Mouse (Mus musculus): Measurements from ENCODE around the gene Lce1d. TPM values are rescaled to one million over a fixed set of nuclear protein-coding genes. Genes with fewer than 3 reads are reported as not detected.

Gene Lce1d
- not detected for total RNA-seq (2023)

DNA sequence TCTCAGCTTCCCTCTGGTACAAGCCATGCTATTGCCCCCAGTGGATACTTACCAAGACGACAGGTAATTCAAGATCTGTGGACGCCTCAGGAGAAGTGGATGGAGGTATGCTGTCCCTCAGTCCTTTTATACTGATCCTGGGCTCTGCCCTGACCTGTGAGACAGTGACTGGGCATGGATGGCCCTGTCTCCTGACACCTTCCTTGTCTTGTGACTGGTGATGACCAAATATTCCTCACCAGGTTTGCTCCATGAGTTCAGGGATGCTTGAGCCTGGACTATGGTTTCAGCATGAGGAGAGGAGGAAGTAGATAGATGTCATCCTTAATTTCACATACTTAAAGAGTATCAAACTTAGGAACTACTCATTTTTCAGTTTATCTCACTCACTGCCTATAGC is at the start of gene Lce1d:
TSS of gene Lce1d (minus strand) at position 101 of the 400 bp plus-strand sequence.

DNA sequence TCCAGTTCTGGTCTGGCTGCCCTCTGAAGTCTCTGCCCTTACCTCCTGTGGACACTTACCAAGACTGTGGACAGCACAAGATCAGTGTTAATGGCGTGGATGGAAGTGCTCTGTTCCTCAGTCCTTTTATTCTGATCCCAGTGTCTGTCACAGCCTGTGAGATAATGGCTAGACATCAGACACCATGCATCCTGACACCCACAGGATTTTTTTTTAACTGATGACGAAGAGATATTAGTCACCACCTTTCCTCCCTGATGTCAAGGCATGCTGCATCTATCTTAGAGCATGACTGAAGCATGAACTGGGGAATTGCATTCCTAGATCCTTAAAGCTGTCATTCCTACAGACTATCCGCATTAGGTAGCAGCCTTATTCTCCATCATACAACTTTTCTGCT is 33.2 kb upstream of the Lce1d start, which contains the start of gene Lce1f:
TSS of gene Lce1f (minus strand) at position 101 of the 400 bp plus-strand sequence.

DNA sequence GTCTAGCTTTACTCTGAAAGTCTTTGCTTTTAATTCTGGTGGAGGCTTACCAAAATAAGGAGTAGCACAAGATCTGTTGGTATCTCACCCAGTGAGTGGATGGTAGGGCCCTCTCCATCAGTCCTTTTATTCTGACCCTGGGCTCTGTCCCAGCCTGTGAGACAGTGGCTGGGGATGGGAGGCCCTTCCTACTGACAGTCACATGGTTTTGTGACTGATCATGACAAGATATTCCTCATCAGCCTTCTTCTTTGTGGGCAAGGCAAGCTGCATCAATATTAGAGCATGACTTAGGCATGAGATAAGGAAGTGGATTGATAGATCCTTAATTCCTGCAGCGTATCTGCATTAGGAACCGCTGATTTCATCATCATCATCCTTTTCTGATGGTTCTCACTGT is 22.0 kb upstream of the Lce1d start, which contains the start of gene Lce1e:
TSS of gene Lce1e (minus strand) at position 101 of the 400 bp plus-strand sequence.

DNA sequence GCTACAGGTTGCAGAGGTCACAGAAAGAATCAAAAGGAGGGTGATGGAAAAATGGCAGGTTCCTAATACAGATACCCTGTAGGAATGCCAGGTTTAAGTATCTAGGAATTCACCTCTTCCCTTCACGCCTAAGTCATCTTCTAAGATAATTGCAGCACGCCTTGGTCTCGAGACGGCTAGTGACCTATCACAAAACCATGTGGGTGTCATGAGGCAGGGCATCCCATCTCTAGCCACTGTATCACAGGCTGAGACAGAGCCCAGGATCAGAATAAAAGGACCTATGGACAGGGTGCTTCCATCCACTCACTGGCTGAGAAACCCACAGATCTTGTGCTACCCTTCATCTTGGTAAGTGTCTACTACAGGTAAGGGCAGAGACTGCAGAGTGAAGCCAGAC is 8.1 kb downstream of the Lce1d start, which contains the start of gene Lce1c:
TSS of gene Lce1c (plus strand) at position 301 of the 400 bp plus-strand sequence.

DNA sequence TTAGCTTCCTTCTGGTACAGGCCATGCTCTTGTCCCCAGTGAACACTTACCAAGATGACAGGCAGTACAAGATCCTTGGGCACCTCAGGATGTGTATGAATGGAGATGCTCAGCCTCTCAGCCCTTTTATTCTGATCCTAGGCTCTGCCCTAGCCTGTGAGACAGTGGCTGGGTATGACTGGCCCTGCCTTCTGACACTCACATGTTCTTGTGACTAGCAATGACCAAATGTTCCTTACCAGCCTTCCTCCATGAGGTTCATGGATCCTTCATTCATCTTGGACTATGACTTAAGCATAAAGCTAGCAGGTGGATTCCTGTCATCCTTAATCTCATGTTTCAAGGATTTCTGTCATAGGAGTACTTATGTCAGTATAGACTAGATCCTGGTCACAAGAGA is 16.8 kb downstream of the Lce1d start, which contains the start of gene Lce1a2:
TSS of gene Lce1a2 (minus strand) at position 101 of the 400 bp plus-strand sequence.

DNA sequence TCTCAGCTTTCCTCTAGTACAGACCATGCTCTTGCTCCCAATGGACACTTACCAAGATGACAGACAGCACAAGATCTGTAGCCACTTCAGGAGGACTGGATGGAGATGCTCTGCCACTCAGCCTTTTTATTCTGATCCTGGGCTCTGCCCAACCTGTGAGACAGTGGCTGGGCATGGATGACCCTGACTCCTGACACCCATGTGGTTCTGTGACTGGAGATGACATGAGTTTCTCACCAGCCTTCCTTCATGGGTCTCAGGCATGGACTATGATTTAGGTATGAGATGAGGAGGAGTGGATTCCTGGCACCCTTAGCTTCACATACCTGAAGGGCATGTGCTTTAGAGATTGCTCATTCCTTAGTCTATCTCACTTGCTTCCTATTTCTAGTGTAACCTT is 30.2 kb downstream of the Lce1d start, which contains the start of gene Lce1b:
TSS of gene Lce1b (minus strand) at position 101 of the 400 bp plus-strand sequence.

DNA sequence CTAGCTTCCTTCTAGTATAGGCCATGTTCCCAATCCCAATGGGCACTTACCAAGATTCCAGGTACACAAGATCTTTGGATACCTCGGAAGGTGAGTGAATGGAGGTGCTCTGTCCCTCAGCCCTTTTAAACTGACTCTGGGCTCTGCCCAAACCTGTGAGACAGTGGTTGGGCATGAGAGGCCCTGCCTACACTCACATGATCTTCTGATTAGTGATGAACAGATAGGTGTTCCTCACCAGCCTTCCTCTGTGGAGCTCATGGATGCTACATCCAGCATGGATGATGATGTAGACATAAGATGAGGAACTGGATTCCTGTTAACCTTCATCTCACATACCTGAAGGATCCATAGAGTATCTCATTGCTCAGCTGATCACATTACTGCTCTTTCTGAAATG is 38.8 kb downstream of the Lce1d start, which contains the start of gene Lce1a1:
TSS of gene Lce1a1 (minus strand) at position 101 of the 400 bp plus-strand sequence.

Other genes starting within 250 kb of the Lce1d start
- gene Sprr1b, start 248.4 kb downstream of the Lce1d start, total RNA-seq (2023) = not detected
- gene Sprr3, start 228.5 kb downstream of the Lce1d start, total RNA-seq (2023) = not detected
- not detected for gene Sprr1a, start 201.3 kb downstream of the Lce1d start, total RNA-seq (2023)
- gene Sprr4, start 186.7 kb downstream of the Lce1d start, total RNA-seq (2023) = not detected
- not detected for gene 2310046K23Rik, start 152.7 kb downstream of the Lce1d start, total RNA-seq (2023)
- not detected for gene Ivl, start 113.5 kb downstream of the Lce1d start, total RNA-seq (2023)
- not detected for gene Smcp, start 98.2 kb downstream of the Lce1d start, total RNA-seq (2023)
- gene 2210017I01Rik, start 79.7 kb downstream of the Lce1d start, total RNA-seq (2023) = not detected
- gene Lce6a, start 65.5 kb downstream of the Lce1d start, total RNA-seq (2023) = not detected
- gene Lce1a1, start 38.9 kb downstream of the Lce1d start, total RNA-seq (2023) = not detected
- not detected for gene Lce1b, start 30.3 kb downstream of the Lce1d start, total RNA-seq (2023)
- not detected for gene Lce1a2, start 16.9 kb downstream of the Lce1d start, total RNA-seq (2023)
- gene Lce1c, start 8.0 kb downstream of the Lce1d start, total RNA-seq (2023) = not detected
- not detected for gene Lce1e, start 21.9 kb upstream of the Lce1d start, total RNA-seq (2023)
- not detected for gene Lce1f, start 33.1 kb upstream of the Lce1d start, total RNA-seq (2023)
- not detected for gene Gm38119, start 51.9 kb upstream of the Lce1d start, total RNA-seq (2023)
- not detected for gene Lce1g, start 65.1 kb upstream of the Lce1d start, total RNA-seq (2023)
- gene Lce1h, start 77.9 kb upstream of the Lce1d start, total RNA-seq (2023) = not detected
- not detected for gene Lce1i, start 91.7 kb upstream of the Lce1d start, total RNA-seq (2023)
- not detected for gene Lce1j, start 103.3 kb upstream of the Lce1d start, total RNA-seq (2023)
- not detected for gene Lce1k, start 120.7 kb upstream of the Lce1d start, total RNA-seq (2023)
- not detected for gene Kprp, start 140.0 kb upstream of the Lce1d start, total RNA-seq (2023)
- gene Lce1l, start 164.1 kb upstream of the Lce1d start, total RNA-seq (2023) = not detected
- gene 2310050C09Rik, start 183.0 kb upstream of the Lce1d start, total RNA-seq (2023) = not detected
- gene Lce3a, start 239.0 kb upstream of the Lce1d start, total RNA-seq (2023) = not detected
- gene Lce3b, start 245.8 kb upstream of the Lce1d start, total RNA-seq (2023) = not detected